Mouse (Mus musculus) erythroblast, embryonic 14.5 days (primary cell): ENCODE results near the gene Pi16.

Experiments used
- GATA1 ChIP-seq: IDR thresholded peaks from 2 replicates; pipeline ENCODE4 v1.6.1; 2012; ENCODE audit warnings: low read length, inconsistent platforms, mixed read lengths
- TAL1 ChIP-seq: IDR thresholded peaks from 3 replicates; pipeline ENCODE4 v1.6.1; 2012; ENCODE audit warnings: low read length, inconsistent platforms, mixed read lengths

GRCm38 (mm10) chr17:29343241-29343640, 25.8 kb downstream of the Pi16 start:
- TF ChIP-seq TAL1 = no peak
- TF ChIP-seq GATA1 = no peak
